Mouse (Mus musculus) B cell, adult 2 months (primary cell): ENCODE results near the gene Nes.
A peak's percentile ranks its signal among the peaks of the same experiment; 100 is the strongest.

Experiments used
- DNase-seq, 2 experiments: peaks; one replicate each; pipeline ENCODE4 v3.0.0; 2022

Nes gene

GRCm38 (mm10) chr3:87984094-87984493, 13.2 kb downstream of the Nes start:
- no peak for DNase-seq

- DNase-seq = no peak
Measured at GRCm38 (mm10) chr3:87985505-87986320, 14.8 kb downstream of the Nes start.

- peak; percentile 95 to 96 for DNase-seq
Measured at GRCm38 (mm10) chr3:87986868-87987267, 16.0 kb downstream of the Nes start.

GRCm38 (mm10) chr3:87987633-87988032, 16.8 kb downstream of the Nes start:
- peak in 1 of 2 experiments; percentile 20 for DNase-seq

- DNase-seq = no peak
Measured at GRCm38 (mm10) chr3:87988068-87988467, 17.2 kb downstream of the Nes start.

- DNase-seq = no peak
Measured at GRCm38 (mm10) chr3:87989935-87990334, 19.1 kb downstream of the Nes start.

GRCm38 (mm10) chr3:87993436-87993835, 22.6 kb downstream of the Nes start:
- DNase-seq = peak; percentile 46

GRCm38 (mm10) chr3:87995331-87995730, 24.5 kb downstream of the Nes start:
- no peak for DNase-seq

- DNase-seq = no peak
Measured at GRCm38 (mm10) chr3:87996401-87996800, 25.5 kb downstream of the Nes start.

- no peak for DNase-seq
Measured at GRCm38 (mm10) chr3:87996971-87997614, 26.2 kb downstream of the Nes start.

GRCm38 (mm10) chr3:87998747-87999146, 27.9 kb downstream of the Nes start:
- DNase-seq = no peak

GRCm38 (mm10) chr3:87999243-87999895, 28.5 kb downstream of the Nes start:
- DNase-seq = no peak

- DNase-seq = no peak
Measured at GRCm38 (mm10) chr3:88000181-88000580, 29.3 kb downstream of the Nes start, which contains the start of gene Bcan. Gene Bcan, minus strand, starts transcription at chr3:88000230.

GRCm38 (mm10) chr3:88000816-88001595, 30.1 kb downstream of the Nes start:
- DNase-seq = no peak

GRCm38 (mm10) chr3:88002291-88002976, 31.6 kb downstream of the Nes start:
- DNase-seq = no peak

GRCm38 (mm10) chr3:88005822-88006786, 35.2 kb downstream of the Nes start:
- peak; percentile 53 to 63 for DNase-seq

- DNase-seq = peak; percentile 71
Measured at GRCm38 (mm10) chr3:88010634-88011265, 39.9 kb downstream of the Nes start.

GRCm38 (mm10) chr3:88022322-88023191, 51.7 kb downstream of the Nes start:
- DNase-seq = peak; percentile 82 to 83
